Mouse (Mus musculus) gonadal fat pad, adult 2 months (tissue): ENCODE data around the gene Sult4a1. TPM values are rescaled to one million over a fixed set of nuclear protein-coding genes. Genes with fewer than 3 reads are reported as not detected.

ENCODE experiments used
- DNase-seq: peaks from one replicate; pipeline ENCODE4 v3.0.0-alpha.2; 2012; ENCODE audit warnings: low read depth
- polyA plus RNA-seq: library from polyadenylated mRNA; depleted of rRNA; stranded (reverse); fragments of >200 nt; gene quantifications from 2 replicates; pipeline ENCODE4 v1.2.3, GENCODE M21; 2012

The Sult4a1 gene
- polyA plus RNA-seq, 1 experiment: 0.07 TPM

DNA sequence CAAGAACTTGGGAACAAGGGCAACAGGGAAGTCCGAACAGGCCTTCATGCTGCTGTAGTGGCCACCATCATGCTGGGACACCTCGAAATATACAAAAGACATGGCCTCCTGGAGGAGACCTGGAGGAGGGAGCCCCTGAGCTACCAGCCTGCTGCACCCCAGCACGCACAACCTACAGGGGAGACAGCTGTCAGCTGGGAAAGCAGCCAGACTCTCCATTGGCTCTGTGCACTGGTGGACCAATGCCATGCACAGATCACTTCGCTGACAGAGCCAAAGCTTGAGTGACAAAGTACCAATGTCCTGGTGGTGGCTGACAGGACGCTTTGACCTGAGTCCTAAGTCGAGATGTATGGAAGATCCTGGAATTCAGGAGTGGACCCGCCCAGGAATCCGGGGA lies 9.5 kb downstream of the Sult4a1 start:
- DNase-seq: no peak

DNA sequence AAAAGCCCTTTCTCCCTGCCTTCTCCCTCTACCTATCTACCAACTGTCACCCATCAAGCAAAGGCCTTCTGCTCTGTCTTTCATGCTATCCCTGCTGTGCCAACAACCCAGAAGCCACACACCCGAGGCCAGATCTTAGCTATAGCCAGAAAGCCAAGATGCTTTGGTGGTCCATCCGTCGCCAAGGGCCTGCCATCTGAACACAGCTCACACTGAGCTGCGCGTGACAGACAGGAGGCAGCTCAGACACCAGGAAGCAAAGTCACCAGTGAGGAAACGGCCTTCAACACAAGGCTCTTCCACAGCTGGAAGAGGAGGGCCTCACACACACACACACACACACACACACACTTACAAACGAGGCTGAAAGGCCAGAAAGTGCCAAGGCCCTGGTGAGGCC lies 10.6 kb downstream of the Sult4a1 start:
- DNase-seq: no peak

DNA sequence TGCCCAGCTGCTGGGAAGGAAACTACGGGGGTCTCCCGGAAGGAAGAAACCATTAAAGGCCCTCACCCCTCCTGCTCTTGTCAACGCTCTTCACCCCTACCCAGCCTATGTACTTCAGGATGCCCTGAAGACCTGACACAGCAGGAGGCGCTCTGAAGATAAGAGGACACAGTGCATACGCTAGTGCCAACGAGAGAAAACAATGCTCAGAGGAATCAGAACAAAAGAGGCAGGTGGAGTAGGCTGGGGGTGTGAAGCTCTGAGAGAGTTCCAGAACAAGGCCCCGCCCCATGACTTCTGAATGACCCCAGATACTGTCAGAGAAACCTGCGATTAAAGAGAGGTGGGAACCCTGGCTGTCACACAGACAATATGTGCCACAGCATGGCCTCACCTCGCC lies 18.8 kb downstream of the Sult4a1 start:
- no peak for DNase-seq

DNA sequence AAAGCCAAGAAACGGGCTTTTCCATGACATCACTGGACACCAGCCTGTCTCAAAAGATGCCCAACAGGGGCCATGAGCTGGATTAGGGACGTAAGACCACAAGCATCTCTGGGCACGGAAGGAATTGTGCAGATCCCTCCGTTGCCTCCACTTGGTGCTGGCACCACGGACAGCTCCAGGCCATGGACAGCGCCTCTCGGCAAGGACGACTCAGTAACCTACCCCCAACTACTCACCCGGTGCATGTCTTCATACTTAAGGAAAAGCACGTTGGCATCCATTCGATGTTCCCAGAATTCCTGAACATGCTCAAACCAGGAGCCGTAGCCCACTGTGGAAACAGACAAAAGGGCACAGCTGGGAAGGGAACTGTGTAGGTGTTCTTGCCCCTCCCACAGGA lies 19.2 kb downstream of the Sult4a1 start:
- DNase-seq: no peak

DNA sequence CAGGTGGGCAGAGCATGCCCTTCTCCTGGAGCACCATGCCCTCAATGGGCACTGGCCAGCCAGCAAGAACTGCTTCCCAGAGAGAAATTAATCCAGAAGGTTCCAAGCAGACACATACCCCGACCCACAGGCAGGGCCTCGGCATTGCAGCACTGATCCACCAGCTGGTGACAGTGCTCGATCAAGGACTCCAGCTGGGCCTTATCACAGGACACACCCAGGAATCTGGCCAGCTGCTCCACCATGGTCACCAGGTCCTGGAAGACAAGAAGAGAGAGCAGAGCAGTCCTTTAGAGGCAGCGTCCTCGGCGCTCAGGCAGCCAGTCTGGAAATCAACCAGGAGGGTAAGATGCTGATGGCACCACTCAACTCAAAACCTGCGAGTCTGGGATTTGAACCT lies 25.5 kb downstream of the Sult4a1 start:
- no peak for DNase-seq

DNA sequence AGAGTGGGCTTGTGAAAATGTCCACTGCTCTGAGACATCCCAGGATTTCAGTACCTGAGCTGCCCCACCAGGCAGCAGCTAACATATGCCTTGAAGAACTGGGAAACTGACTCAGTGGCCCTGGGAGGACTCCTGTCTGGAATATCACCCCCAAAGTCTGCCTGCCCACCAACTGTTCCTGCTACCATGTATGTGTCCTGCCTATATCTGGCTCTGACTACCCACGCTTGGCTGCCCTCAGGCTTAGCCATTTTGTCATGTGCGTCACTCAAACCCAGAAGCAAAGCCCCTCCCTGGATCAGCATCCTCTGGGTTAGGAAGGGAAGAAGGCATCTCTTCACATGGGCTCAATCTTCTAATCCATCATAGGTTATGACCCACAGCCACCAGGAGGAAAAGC lies 26.0 kb downstream of the Sult4a1 start:
- DNase-seq: no peak

DNA sequence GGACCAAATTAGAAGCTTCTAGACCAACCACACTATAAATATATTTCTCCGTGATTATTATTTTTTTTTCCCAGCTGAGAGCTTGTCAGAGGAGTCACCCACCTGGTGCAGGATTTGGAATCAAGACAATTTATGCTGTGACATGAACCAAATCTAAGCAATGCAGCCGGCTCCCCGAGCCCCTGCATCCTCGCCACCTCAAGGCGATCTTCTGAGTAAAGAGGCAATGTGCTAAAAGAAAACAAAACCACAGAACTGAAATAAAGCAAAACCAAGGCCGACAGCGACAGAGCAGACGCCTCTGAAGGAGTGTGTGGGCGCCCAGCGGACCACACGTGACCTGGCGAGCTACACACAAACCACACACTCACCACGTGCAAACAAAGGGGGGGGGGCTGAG lies 26.9 kb downstream of the Sult4a1 start:
- DNase-seq: no peak

DNA sequence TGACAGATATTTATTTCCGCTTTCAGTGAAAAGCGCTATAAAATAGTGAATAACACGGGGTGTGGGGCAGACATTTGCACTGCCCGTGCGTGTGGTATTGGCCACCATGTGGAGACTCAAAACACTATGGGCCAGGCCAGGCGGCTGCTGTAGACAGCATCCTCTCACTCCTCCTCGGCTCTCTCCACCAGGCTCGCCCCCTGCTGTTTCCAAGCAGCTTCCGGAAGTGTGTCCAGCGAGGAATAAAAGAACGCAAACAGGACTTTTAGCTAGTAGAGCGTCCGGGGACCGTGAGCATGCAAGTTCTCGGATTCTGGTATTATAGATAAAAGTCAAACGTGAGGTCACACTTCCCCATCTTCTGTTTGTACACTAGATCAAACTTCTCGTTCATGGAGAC lies 28.4 kb downstream of the Sult4a1 start:
- no peak for DNase-seq

DNA sequence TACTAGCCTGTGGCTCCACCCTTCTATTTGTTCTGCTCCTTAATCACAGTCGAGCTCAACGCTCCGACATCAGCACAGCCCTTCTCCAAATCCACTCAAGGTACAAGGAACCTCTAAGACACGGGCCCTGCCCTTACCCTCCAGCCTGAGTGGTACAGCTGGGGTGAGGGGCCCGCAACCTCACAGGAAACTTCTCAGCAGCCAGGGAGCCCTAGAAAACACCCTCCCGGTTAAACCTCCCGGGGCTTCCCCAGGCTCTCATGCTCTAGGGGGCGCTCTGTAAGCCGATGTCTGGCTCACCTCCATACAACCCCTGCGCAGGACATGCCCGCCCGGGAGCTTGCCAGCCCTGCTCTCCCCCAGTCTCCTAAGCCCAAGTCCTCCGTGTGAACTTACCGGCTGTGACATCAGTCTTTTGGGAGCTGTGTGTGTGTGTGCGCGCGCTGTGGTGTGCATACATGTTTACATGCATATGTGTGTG lies 30.8 kb downstream of the Sult4a1 start:
- no peak for DNase-seq

DNA sequence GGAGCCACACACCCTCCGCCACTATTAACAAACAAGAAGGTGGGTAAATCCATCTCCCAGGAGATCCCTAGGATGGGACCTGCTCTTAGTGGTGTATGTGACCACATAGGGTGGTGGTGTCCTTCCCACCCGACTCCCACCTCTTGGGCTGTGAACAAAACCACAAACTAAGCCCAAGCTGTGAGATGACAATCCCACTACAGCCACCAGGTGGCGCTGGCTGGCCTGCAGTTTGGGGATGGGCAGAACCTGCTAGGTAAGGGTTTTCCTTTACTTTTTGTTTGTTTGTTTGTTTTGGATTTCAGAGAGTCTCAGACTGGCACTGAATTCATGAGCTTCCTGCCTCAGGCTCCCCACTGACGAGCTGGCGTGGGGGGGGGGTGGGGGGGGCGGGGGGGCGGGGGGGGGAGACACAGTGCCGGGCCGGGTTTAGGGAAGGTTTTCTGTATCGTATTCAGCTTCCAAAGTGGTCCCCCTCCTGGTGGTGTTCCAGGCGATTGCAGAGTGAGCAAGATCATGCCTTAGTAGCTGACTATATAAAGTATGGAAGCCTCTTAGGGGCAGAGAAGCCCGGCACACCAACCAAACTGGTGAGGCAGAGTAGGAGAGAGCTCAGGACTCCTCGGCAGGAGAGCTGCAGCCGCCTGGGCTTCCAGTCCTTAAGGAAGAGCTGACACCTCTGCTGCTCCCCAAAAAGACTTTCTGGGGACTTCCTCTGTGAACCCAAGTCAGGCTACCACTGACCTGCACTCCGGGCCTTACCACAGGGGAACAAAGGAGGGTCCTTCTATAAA lies 31.4 kb downstream of the Sult4a1 start:
- no peak for DNase-seq

DNA sequence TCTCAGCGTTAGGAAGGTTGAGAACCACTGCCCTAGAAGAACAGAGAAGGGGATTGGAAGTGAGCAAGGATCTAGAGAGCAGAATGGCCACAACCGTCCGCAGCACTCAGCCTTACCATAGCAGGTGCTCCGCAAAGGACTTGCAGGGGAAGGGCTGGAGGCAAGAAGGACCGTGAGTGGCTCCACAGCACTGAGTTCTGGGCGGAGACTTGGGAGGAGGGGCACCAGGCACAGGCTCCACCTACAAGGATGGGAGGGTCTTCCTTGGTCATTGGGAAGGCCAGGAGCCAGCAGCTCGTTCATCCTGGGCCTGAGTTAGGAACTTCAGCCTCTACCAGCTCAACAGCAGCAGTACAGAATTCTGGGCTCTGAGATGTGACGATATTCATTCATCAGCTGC lies 32.5 kb downstream of the Sult4a1 start:
- DNase-seq: no peak

DNA sequence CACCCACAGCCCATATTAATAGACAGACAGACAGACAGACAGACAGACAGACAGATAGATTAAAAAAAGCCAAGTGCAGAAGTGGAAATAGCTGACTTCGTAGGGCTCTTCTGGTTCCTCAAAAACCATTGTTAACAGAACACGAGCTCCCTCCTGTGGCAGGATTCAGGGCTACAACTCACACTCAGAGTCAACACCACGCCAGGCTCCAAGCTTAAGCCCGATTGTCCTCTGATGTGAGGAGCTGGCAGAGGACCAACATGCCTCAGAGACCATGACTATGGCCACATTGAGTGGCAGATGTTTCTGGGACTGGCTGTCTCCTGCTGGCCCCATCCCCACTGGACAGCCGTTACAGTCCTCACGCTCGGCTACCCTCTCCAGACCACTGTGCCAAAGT lies 33.3 kb downstream of the Sult4a1 start:
- DNase-seq: no peak

DNA sequence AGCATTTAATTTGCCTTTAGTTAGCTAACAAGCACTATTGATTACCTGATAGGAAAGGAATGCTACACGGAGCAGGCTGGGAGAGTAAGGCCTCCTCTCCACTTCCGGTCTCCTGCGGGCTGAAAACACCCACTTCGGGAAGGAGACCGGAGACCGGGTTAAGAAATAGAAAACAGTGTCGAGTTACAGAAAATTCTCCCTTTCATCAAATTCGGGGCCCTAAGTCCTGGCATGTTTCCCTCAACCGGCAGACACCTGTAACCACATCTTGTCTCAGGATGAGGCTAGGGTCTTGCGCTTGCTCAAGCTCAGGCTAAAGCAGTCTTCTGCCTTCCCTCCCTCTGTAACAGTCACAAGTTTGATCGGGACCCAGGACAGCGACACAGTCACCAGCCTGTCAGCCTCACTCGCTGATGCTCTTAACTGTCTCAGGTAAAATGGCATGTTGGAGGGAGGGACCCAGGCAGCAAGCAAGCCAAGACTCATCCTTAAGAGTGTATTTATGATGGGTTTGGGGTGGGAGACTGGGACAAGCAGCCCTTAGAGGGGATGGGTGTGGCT lies 35.4 kb downstream of the Sult4a1 start:
- no peak for DNase-seq

DNA sequence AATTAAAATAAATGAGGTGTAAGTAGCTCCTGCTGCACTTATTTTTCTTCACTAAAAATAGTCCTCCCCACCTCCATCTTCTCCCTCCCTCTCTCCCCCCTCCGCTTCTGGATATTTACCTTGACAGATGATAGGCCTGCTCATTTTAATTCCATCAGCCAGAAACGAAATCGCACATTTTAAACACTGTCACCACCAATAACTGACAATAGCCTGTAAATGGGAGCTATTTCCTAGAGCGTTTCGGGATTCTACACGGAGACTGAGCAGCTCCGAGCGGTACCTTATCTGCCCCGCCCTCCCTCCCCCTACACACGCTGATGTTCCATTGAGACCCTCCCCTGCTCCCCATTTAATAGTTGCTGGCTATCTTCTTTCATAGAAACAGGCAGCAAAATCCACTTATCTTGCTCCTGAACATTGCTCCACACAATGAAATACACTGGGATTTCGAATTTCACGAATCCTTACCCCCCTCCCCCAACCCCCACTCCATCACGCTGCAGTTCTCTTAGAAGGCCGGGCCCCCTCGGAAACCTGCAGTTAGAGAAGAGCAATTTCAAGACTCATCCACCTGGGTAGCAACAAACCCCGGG lies 36.0 kb downstream of the Sult4a1 start:
- no peak for DNase-seq

DNA sequence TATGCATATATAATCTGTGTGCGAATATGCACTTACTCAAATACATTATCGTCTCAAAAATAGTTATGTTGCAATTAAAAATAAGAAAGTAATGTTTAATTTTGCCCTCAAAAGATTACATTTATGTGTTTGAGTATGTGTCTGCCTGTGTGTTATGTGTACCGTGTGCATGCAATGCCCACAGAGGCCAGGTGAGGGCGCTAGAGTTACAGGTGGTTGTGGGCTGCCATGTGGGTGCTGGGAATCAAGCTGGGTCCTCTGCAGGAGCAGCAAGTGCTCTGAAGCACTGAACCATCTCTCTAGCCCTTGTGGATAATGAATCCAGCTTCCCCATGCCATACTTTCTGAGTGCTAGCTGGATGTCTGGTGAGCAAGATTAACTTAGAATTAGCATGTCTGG lies 39.9 kb downstream of the Sult4a1 start:
- DNase-seq: no peak

DNA sequence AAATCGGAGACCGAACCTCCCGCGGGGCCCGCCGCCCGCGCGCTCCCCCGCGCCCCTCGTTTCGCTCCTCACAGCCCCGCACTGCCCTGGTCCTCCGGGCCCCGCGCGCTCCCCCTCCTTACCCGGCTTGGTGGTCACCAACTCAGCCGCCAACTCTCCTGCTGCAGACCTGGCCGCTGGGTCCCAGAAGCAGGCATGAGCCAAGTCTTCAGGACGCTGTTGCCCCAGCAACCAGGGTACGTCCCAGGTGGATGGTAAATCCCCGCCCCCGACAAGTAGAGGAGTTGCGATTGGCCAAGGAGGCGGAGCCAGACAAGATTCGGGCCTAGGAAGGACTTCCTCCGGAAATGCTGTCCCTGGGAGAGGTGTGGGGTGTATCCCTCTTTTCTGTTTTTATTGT lies 40.4 kb downstream of the Sult4a1 start, which contains the start of gene Efcab6:
Gene Efcab6 (minus strand): TSS at position 240 of the 400 bp plus-strand sequence.
- DNase-seq: no peak

DNA sequence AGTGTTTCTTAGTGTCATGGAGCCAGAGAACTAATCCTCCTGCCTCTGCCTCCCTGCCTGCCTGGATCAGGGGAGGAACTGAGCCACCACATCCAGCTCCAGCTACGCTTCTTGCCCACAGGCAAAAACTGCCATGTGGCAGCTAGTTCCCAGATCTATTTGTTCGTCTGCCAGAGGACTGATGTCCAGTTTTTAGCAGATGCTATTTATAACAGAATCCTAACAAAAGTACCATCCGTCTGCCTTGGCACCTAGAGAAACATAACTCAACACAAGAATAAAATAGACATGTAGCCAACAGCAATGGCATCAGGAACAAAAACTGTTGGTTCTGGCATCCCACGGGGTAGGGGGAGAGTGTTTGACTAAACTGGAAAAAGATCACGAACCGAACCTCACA lies 46.7 kb downstream of the Sult4a1 start:
- DNase-seq: no peak

DNA sequence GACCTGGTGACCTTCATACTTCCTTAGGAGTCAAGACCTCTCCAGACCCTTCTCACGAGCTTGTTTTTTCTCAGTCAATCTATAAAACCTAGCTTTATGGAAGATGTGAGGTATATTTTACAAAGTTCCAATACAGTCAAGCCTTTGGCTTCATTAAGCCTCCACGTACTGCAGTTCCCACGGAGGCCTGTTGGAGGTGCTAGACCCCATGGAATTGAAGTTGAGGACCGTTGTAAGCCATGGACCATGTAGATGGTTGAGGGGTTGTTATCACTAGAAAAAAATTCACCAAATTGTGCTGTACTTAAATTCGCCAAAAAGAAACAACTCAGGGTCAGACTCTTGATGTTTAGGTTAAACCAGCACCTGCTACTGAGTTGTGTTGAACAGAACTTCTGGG lies 49.5 kb downstream of the Sult4a1 start:
- DNase-seq: no peak

DNA sequence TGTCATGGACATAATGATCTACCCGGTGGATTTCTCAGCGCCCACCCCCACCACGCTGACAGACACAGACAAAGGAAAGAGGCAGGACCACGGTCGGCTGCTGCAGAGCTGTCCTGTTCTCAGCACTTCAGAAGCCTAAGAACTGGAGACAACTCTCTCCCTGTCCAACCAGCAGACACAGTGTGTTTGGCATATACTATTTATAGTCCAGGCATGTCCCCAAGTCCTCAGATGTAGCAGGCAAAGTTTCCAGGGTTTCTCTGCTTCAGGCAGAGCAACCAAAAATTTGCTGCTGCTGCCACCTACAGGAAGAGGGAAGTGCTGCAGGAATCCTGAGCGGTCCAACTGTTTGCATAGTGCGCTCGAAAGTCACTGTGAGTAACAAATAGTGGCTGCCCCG lies 51.7 kb downstream of the Sult4a1 start:
- DNase-seq: no peak

DNA sequence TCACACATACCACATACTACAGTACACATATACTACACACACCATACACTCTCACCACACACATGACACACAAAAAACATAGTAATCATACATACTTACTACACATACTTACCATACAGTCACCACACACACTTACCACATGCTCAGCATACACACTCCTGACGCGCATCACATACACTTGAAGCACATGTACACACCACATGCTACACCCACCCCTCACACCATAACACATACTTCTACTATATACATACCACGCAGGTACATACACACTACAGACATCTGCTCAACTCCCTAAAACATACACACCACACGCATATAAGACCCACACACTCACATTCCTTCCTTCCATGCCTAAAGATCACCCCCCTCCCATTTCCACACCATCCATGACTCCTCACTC lies 52.3 kb downstream of the Sult4a1 start:
- no peak for DNase-seq

DNA sequence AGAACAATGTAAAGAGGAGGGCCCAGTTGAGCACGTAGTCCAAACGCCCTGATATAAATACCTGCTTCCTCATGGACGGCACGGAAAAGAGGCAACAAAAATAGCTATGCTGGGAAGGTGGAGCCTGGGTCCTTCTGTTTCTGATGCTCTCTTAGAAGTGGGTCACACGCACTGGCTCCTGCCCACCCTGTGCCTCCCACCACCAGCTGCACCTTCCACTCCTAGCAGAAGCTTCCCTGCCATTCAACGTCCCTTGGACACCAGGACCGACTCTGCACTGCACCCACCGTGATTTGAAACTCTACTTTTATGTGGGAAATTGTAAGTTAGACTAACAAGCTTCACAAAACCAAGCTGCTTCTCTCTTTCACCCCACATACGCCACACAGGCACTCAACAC lies 53.2 kb downstream of the Sult4a1 start:
- no peak for DNase-seq

DNA sequence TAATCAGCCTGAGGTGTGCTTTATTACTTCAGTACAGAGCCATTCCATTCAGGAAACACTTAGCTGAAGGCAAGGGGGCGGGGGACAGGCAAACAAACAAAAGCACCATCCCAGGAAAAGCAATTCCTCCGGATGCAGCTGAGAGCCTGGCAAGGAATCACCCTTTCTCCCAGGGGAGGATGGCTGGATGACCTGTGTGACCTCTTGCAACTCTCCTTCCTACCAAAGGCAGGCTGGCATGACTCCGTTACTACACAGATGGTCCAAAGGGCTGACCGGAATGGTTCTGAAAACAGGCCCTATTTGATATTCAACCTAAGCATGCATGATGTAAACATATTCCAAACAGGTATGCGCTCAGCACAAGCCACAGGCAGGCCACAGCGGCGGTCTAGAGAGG lies 56.0 kb downstream of the Sult4a1 start:
- DNase-seq: no peak

DNA sequence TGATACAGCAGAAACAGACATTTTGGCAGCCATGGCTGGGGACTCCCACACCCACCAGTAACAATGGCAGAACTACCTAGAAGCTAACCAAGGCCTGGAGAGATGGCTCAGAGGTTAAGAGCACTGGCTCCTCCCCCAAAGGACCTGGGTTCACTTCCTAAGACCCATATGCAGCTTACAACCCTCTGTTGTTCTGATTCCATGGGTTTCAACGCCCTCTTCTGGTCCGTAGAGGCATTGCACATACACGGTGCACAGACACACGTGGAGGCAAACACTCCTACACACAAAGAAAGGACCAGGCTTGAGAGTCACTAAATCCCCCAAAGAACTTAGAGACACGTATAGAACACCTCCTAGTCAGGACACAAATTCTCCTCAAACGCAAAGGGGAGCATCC lies 60.0 kb downstream of the Sult4a1 start:
- DNase-seq: no peak
